Mouse (Mus musculus) retina, postnatal 7 days (tissue): ENCODE measurements around the gene Cyb5rl.

Source experiments
- DNase-seq: peaks from one replicate; pipeline ENCODE4 v3.0.0-alpha.2; 2012; ENCODE audit warnings: low read depth, low spot score

Gene Cyb5rl

DNA sequence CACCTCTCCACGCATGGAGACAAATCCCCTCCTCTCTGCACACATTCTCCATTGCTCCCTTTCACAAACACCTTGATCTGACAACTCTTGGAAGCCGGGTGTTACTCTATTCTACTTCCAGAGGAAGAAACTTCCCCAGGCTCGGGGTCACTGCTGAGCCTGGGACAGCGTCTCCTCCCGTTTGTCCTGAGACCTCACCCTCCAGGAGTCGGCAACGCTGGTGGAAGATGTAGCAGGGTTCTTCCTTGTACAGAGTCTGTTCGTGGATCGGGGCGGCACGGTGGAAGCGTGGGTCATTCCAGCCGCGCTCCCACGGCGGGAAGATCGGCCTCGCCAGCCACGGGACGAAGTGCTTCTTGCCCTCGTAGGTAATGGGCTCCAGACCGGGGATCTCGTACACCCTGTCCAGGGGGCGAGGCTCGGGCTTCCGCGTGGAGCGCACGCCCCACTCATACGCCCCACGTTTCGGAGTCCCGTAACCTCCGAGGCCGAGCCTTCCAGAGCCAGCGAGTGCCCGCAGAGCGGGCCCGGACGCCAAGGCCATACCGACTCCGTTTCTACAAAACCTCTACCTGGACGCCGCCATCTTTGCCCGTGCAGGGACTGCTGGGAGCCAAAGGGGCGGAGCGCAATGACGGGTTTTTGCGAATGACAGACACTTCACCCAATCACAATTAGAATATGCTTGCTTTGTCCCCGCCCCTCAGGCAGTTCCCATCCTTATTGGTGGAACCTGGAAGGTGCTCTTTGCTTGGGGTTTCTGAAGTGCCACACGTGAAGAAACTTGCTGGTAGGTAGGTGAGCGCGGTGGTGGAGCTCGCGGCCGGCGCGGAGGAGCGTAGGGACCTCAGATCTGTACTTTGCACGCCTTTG, at the start of gene Cyb5rl, which contains the start of gene Mrpl37:
TSS of gene Cyb5rl (plus strand) at position 737 of the 873 bp plus-strand sequence.
TSS of gene Mrpl37 (minus strand) at position 617 of the 873 bp plus-strand sequence.
- peak; percentile 94 for DNase-seq

DNA sequence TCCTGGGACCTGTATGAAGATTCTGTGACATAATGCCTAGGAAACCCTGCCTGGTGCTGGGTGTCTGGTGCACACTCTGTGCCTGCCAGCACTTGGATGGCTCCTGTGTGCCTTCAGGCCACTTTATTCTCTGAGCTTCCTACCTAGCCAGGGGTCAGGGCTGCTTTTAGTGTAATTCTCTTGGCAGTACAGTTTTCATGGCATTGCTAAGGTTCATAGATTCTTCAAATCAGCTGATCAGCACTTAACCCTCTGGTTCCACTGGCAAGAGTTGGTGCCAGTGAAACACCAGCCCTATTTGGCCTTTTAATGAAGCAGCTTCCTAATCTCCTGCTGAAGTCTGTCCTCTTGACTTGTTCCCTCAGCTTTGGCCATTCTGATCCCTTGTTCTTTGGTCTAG, 49.5 kb upstream of the Cyb5rl start:
- no peak for DNase-seq

DNA sequence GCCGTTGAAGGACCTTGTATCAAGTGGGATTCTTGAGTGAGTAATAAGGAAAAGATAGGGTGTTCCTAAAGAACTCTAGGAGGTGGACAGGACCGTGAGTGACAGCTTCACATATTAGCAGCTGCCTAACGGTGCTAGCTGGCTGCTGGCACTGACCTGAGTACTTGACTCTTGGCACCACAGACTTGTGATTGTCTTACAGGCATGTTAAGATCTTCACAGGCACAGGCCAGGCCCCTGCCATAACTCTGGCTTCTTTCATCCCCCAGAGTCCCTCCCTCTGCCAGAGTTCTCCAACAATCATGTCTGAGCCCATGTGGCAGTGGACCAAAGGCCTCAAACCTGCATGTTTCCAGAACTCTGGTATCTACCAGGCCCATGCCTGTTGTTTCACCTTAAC, 48.3 kb upstream of the Cyb5rl start:
- no peak for DNase-seq

DNA sequence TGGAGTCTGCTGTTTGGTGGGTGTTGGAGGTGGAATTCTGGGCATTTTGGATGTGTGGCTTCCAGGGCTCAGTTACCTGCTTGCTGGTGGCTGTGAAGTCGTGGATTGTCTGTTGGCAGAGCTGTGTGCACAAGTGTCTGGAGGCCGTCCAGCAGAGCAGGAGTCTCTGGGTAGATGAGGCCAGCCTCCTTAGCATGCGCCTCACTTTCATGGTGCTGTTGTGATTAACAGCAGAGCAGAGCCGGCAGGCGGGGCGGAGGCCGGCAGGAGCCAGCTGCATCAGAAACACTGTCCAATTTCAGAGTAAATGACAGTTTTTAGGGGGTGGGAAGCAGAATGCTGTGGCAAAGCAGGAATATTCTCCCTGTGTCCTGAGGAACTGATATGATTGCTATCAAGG, 47.8 kb upstream of the Cyb5rl start:
- no peak for DNase-seq

DNA sequence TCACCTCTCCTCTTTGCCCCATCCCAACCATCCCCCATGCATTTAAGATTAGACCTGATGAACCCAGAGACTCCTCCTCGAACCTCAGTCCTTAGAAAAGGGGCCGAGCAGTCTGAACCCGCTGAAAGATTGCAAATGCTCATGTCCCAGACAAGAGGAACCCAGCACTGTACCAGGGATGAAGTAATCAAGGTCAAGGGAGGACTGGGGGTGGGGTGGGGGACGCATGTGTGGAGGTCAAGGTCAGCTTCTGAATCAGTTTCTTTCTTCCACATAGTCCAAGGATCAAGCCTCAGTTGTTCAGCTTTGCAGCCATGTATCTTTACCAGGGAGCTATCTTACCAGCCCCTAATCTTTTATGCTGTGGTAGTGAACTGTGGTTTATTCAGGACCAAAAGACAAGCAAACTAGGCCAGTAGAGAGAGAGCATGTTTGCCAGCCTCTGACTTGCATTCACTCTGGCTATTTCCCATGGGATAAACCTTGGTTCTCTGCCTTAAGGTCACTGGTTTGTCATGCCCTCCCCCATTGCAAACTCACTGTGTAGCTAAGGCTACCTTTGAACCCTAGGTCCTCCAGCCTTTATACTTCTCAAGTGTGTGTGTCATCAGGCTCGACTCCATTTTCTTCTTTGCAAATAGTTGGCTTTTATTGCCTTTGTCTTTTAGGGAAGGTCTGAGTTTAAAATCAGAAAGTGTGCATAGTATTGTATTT, 46.3 kb upstream of the Cyb5rl start:
- no peak for DNase-seq

DNA sequence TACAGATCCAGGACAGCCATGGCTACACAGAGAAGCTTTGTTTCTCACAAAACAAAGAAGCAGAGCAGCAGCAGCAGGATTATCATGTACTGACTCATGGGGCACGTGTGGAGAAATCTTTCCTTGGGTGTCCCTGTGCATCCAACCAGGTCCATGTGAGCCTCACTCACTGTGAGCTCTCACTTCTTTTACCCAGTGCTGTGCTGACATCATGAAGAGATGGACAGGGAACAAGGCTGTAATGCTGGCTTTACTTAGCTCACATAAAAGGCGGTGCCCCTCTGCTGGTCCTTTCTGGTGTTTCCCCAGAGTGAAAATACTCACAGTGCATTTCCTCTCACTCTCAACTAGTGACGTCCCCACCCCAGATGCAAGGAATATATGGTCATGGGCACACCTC, 45.3 kb upstream of the Cyb5rl start:
- DNase-seq: no peak

DNA sequence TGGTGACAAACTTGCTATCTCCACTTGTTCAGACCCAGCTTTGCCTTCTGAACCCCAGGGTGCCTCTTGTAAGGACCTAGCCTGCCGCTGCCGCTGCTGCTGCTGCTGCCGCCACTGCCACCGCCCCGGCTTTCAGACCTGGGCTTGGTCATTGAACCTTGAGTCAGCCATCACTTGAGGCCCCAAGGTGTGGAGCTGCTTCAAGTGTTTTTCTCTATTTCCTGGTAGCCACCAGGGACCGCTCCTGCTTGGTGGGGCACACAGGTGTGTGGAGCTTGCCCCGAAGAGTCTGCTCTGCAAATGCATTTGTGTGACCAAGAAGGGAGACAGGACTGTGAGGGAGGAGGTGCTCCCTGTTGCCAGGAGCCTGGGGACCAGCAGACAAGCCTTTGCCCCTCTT, 41.9 kb upstream of the Cyb5rl start:
- no peak for DNase-seq

DNA sequence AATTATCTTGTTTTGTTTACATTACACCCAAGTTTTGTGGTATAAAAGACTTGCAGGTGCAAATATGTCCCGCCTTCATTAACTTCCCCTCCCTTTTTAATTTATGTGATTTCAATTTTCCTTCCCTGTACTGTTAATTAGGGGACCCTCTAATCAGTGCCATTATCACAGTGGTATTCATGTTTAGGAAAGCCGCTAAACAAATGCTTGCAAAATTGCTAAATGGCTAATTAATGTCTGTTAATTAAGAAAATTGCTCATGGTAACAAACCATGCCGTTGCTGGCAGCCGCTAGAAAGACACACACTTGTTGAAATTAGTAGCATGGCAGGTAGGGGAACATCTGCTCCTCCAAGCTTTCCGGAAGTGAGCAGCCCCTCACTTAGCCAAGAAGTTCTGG, 41.4 kb upstream of the Cyb5rl start:
- DNase-seq: no peak

DNA sequence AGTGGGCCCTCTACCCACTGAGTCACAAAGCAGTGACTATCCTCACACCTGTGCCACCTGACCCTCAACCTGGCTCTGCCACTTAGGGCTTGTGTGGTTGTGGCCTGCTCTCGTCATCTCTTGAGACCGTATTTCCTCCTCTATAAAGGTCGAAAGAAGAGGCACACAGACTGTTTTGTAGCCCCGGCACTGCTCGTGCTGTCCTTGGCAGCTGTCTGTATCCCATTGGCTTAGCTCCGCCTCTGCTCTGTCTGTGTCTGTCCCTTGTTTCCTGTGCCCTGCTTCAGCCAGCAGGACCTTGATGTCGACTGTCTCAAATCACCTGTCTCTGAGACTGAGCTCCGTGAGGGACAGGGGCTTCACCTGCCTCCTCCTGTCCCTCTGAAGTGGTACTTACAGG, 40.3 kb upstream of the Cyb5rl start:
- no peak for DNase-seq

DNA sequence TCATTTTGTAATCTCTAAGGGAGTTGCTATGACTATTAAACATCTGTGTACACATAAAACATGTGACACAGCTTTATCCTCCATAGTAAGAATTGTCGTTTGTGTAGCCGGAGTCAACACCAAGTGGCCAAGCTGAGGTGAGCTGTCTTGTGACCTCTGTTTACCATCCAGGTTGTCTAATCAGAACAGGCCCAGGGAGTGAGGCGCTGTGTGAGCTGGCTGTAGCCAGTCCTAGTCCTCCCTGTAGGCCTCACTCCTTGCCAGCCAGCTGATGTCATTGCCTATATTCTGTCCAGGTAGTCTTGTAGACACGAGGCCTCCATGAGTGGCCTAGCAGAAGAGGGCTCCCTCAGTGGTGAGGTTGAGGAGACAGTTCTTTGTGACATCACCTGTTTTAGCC, 31.1 kb upstream of the Cyb5rl start:
- no peak for DNase-seq

DNA sequence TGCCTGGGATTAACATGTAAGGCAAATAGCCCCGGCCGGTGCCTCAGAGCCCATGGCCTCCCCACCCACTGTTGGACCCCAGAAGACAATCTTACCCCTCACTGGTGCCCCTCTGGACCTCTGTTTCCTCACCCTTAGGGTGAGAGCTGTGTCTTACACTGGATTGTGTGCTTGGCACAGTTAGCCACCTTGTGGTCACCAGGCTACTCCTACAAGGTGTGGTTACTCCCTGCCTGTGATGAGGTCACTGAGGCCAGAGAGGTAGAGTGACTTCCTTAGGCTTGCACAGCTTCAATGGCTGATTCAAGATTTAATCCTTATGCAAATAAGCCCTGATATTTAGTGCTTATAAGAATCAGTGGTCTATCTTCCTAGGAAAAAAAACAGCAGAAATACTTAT, 29.8 kb upstream of the Cyb5rl start:
- no peak for DNase-seq

DNA sequence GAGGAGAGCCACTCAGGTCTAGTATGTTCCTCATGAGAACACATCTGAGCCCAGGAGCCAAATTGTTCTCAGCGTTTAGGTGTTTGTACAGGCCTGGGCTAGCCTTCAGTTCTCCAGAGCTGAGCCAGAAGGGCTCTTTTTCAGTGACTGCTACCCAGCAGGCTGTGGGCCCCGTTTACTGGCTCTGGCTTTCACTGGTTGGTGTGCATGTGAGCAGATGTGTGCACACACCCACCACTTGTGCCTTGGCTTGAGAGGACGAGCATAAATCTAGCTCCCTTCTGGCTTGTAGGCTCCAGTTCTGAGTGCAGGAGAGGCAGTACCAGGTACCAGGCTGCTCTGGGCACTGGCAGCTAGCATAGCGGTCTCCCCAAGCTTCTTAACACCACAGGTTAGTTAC, 28.5 kb upstream of the Cyb5rl start:
- DNase-seq: no peak

DNA sequence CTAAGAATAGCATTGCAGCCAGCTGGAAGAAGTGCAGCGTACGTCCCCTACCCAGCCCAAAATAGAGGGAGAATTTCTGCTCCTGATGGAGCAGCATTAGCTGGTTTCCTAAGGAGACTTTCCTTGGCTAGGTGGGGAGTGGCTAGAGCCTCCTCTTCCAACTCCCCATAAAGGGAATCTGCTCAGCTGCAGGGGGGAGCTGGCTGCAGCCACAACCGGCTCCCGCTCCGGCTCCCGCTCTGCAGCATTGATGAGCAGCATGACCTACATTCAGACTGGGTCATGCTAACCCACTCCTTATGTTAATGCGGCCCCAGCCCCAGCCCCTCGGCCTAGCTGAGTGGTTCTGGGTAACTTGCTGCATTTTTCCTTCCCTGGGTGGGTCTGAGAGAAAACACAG, 27.5 kb upstream of the Cyb5rl start:
- DNase-seq: peak; percentile 21

DNA sequence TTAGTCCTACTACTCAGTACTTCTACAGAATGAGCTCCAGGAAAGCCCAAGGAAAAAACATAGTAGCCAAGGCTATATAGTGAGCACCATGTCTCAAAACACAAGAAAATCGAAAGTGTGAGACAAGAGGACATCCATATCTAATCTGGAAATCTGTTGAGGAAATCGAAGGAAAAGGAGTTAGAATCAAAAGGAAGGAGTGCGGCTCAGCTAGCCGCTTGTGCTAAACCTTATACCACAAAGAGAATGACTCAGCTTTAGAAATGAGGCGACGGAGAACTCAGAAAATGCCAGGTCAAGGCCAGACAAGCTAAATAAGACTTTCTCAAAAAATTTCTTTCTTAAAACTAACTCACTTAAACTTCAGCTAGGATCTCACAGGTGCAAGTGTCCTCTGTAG, 24.5 kb upstream of the Cyb5rl start:
- DNase-seq: no peak

DNA sequence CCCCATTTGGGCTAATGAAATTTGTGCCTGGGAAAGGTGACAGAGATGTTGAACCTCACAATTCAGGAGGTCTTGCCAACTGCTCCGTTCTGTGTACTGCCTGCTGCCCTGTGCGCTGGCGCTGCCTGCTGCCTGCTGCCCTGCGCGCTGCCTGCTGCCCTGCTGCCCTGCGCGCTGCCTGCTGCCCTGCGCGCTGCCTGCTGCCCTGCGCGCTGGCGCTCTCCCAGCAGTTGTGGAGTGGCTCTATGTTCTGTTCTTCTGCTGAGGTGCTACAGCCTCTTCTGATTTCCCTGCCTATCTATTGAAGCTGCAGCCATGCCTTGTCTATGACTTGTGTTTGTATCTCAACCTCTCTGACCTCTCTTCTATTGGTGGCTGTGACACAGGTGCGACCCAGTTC, 21.6 kb upstream of the Cyb5rl start:
- no peak for DNase-seq

DNA sequence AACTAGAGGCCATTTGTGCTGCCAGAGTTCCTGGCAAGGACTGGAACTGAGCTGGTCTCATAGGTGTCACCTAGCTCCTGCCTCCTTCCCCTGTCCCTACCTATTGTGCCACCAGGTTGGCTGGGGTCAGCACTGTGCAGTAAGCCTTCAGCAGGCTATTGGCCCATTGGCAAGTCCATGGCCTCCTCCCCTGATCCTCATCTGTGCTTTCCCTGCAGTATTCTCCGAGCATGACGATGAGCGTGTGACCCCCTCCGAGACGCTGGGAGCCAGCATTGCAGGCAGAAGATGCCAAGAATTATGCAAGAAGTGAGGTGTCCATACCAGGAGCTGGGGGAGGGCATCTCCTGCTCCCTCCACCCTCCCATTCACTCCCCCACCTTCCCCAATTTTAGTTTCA, 19.0 kb upstream of the Cyb5rl start:
- no peak for DNase-seq

DNA sequence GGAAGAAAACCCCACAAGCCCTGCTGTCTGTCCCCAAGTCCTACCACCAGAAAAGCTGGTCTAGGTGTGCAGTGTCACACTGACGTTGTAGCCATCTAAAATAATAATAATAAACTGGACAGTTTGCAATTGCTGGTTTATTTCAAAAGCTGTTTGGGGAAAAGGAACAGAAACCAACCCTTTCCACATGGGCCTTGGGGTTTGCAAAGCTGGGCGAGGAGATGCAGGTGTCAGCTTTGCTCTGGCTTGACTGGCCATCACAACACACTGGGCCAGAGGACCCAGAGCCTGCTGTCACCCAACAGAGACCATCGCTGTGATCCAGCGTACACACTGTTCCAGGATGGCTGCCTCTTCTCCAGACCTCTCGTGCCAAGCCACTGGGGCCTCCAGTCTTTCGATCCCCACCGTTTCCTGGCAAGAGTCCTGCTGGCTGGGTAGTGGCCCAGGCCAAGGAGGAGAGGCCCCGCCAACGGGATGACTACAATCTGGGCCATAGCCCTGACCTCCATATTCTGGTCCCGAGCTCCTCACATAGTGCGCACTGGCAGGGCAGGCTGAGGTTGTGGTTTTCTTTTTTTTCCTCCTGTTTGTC, 18.1 kb upstream of the Cyb5rl start:
- no peak for DNase-seq

DNA sequence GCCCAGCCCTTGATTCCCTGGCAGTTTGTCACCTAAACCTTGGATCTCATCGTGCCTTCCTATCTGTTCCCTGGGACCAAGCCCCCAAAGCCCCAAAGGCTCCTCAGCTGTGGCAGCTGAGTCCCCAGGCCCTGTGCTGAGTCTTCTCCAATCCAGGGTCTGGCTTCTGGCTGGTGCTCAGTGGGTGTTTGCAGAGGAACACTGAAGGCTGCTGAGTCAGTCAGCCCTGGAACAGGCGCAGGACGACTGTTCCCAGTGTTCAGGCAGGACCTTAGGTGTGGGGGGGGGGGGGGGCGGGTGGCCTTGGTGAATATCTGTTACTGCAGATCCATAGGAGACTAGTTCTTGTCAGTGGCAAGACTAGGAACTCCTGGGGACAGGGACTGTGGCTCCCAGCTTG, 14.9 kb upstream of the Cyb5rl start:
- no peak for DNase-seq

DNA sequence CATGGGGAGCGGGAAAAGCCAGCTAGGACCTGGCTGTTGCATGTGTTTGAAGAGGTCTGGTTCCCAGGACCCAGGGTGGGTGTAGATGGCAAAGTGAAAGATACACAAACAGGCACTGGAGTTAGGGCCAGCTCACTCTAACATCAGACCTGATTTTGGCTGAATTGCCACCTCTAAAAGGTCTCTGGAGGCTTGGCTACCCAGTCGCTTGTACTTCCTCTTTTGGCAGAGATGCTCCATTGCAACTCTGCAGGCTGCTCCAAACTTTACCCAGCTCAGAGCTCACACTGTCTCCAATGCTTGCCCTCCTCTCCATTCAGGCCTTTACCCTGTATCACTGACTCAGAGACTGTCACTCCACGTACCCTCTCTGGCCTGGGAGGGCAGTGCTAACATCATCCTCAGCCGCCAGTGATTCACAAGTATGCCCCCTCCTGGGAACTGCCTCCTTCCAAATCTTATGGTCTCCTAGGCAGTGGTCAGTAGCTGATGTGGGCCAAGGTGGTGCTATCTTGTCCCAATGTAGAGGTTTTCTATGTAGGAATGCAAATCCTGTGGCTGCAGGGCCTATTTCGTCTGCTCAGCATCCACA, 13.7 kb upstream of the Cyb5rl start:
- no peak for DNase-seq

DNA sequence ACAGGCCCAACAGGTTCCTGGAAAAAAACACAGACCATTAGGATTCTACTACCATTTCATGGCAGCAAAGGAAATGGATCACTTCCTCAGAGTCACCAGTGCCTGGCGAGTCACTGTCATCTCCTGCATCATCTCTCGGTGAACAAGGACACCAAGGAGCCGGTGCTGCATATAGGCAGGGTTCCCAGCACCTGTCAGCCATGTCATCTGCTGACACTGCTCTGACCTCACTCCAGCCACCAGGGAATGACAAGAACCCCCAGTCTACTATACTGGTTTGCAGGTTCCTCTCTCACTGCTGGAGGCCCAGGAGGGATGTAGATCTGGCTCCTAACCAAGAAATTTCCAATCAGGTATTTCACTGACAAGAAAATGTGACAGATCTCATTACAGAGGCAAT, 10.7 kb upstream of the Cyb5rl start:
- DNase-seq: no peak

DNA sequence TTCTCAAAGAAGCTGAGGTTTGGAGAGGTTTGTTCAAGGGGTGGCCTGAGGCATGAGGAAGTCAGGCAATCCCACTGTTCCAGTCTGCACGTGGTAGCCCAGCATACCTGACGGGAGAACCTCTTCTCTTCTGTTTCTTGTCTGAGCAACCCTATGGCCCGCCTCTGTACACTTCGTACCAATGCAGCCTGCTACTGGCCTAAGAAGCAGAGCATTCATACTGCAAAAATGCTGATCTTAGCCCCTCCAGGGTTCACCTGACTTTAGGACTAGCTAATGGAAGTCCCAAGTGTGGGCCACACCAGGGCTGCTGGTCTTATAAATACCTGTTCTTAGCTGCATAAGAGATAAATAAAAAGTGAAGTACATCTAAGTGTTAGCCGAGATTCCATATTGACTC, 8.4 kb upstream of the Cyb5rl start:
- DNase-seq: no peak

DNA sequence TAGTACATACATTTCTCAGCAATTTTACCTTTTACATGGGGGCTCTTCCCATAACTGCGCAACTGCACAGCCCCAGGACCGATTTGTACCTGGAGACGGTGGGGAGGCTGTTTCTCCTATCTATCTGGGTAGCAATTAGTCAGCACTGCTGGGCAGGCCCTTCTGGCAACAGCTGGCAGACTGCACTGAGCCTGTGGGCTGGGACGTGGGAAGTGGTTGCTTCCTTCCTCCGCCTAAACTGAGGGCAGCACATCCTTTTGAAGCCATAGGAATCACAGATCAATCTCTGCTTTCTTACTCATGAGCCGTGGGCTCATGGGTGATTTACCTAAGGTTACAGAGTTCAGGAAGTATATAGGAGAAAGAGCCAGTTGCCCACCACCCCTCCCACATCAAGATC, 8.0 kb upstream of the Cyb5rl start:
- DNase-seq: no peak
